Mouse (Mus musculus) ES-Bruce4 (cell line): ENCODE measurements around the gene F2rl1. TPM values are rescaled to one million over a fixed set of nuclear protein-coding genes. Genes with fewer than 3 reads are reported as not detected.

Source experiments
- H3K27ac ChIP-seq: 2 replicates; pipeline ENCODE4 v1.5.1; 2012; ENCODE audit warnings: low read length, inconsistent platforms; ENCODE audit not compliant: insufficient read depth
- H3K27me3 ChIP-seq: 2 replicates; pipeline ENCODE4 v1.6.1; 2012; ENCODE audit warnings: mild to moderate bottlenecking, low read length, inconsistent platforms; ENCODE audit not compliant: control insufficient read depth, poor library complexity, insufficient read depth, severe bottlenecking
- H3K36me3 ChIP-seq: 2 replicates; pipeline ENCODE4 v1.6.1; 2012; ENCODE audit warnings: inconsistent platforms, mild to moderate bottlenecking, low read length, moderate library complexity; ENCODE audit not compliant: control insufficient read depth, poor library complexity, insufficient read depth, severe bottlenecking
- H3K4me1 ChIP-seq: one replicate; pipeline ENCODE4 v1.8.1; 2011; ENCODE audit warnings: low read length; ENCODE audit not compliant: control insufficient read depth, insufficient read depth
- H3K4me3 ChIP-seq: 2 replicates; pipeline ENCODE4 v1.5.1; 2011; ENCODE audit warnings: low read depth, mild to moderate bottlenecking, low read length
- H3K9ac ChIP-seq: 2 replicates; pipeline ENCODE4 v1.6.1; 2012; ENCODE audit warnings: low read depth, mild to moderate bottlenecking, inconsistent platforms; ENCODE audit not compliant: poor library complexity, severe bottlenecking
- H3K9me3 ChIP-seq: replicated peaks from 2 replicates; pipeline ENCODE4 v1.6.1; 2012; ENCODE audit warnings: mild to moderate bottlenecking, low read length, inconsistent platforms; ENCODE audit not compliant: control insufficient read depth, poor library complexity, insufficient read depth, severe bottlenecking
- CTCF ChIP-seq: IDR thresholded peaks from one replicate; pipeline ENCODE4 v1.8.1; 2011; ENCODE audit warnings: low read depth, low read length
- EP300 ChIP-seq: IDR thresholded peaks from 2 replicates; pipeline ENCODE4 v1.6.1; 2011; ENCODE audit warnings: low read depth, low read length; ENCODE audit not compliant: insufficient read depth
- POLR2A ChIP-seq: IDR thresholded peaks from one replicate; pipeline ENCODE4 v1.8.1; 2011; ENCODE audit warnings: low read length; ENCODE audit not compliant: insufficient read depth
- polyA plus RNA-seq: library from polyadenylated mRNA; stranded (reverse); fragments of >200 nt; gene quantifications from 2 replicates; pipeline ENCODE4 v1.2.4, GENCODE M21; 2011; ENCODE audit warnings: low read depth; ENCODE audit not compliant: missing spikeins, insufficient read depth, insufficient read length

The F2rl1 gene
- polyA plus RNA-seq, 1 experiment, result 65.2 TPM

DNA sequence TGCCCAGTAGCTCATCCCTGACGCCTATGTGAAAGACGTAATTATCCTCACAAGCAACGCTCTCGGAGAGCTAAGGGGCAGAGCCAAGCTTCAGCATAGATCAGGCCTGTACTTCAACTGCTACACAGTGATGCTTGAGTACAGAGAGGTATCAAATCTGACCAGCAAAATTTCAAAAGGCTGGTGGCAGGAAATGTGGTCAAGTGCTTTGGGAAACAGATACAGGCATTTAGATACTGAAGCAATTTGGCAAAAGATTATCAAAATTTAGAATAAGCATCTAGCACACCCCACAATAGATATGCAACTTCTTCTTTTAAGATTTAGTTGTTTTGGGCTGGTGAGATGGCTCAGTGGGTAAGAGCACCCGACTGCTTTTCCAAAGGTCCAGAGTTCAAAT, 15.0 kb downstream of the F2rl1 start:
- Histone ChIP-seq H3K4me3 (no peak overlapping the region), H3K4me1 (peaks cover 6% of the 10 kb centered on the region), H3K9ac (no peak overlapping the region), H3K36me3 (peaks cover 13% of the 10 kb centered on the region), H3K9me3 (no peaks in the 10 kb centered on the region; the same call in 1 of the 2 replicates), H3K27ac (no peak overlapping the region), H3K27me3 (no peaks in the 10 kb centered on the region)
- no peak for TF ChIP-seq POLR2A
- no peak for TF ChIP-seq EP300
- no peak for TF ChIP-seq CTCF

GRCm38 (mm10) chr13:95503279-95503917, 21.6 kb downstream of the F2rl1 start:
- Histone ChIP-seq H3K27ac (no peak overlapping the region), H3K9me3 (no peaks in the 10 kb centered on the region), H3K4me3 (no peak overlapping the region), H3K27me3 (no peaks in the 10 kb centered on the region), H3K4me1 (no peaks in the 10 kb centered on the region), H3K36me3 (no peaks in the 10 kb centered on the region), H3K9ac (no peak overlapping the region)
- TF ChIP-seq POLR2A (no peak), EP300 (no peak), CTCF (no peak)

GRCm38 (mm10) chr13:95496601-95497000, 28.4 kb downstream of the F2rl1 start:
- TF ChIP-seq POLR2A (no peak), EP300 (no peak), CTCF (no peak)
- Histone ChIP-seq H3K4me1 (no peaks in the 10 kb centered on the region), H3K27me3 (no peaks in the 10 kb centered on the region), H3K27ac (no peak overlapping the region), H3K36me3 (no peaks in the 10 kb centered on the region), H3K9ac (no peak overlapping the region), H3K4me3 (no peak overlapping the region), H3K9me3 (no peaks in the 10 kb centered on the region)

GRCm38 (mm10) chr13:95494812-95495211, 30.2 kb downstream of the F2rl1 start:
- no peak overlapping the region for H3K9ac ChIP-seq
- H3K27ac ChIP-seq, result no peak overlapping the region
- no peak overlapping the region for H3K4me3 ChIP-seq
- no peaks in the 10 kb centered on the region for H3K27me3 ChIP-seq
- H3K36me3 ChIP-seq, result no peaks in the 10 kb centered on the region
- no peaks in the 10 kb centered on the region for H3K9me3 ChIP-seq
- no peaks in the 10 kb centered on the region for H3K4me1 ChIP-seq
- TF ChIP-seq CTCF, result no peak
- TF ChIP-seq POLR2A, result no peak

- Histone ChIP-seq H3K9me3 (no peaks in the 10 kb centered on the region), H3K27me3 (no peaks in the 10 kb centered on the region), H3K4me3 (no peak overlapping the region), H3K36me3 (no peaks in the 10 kb centered on the region), H3K27ac (no peak overlapping the region), H3K4me1 (no peaks in the 10 kb centered on the region), H3K9ac (no peak overlapping the region)
- no peak for TF ChIP-seq EP300
Observed at GRCm38 (mm10) chr13:95493296-95493695, 31.7 kb downstream of the F2rl1 start.

GRCm38 (mm10) chr13:95491327-95491726, 33.7 kb downstream of the F2rl1 start:
- Histone ChIP-seq H3K4me3 (no peak overlapping the region), H3K36me3 (no peaks in the 10 kb centered on the region), H3K9me3 (no peaks in the 10 kb centered on the region), H3K27me3 (no peaks in the 10 kb centered on the region), H3K4me1 (no peaks in the 10 kb centered on the region), H3K27ac (no peak overlapping the region), H3K9ac (no peak overlapping the region)
- TF ChIP-seq POLR2A (no peak), CTCF (no peak), EP300 (no peak)
